Mouse (Mus musculus) hindbrain, embryonic 13.5 days (tissue): Measurements from ENCODE around the gene Adcy9. TPM values are rescaled to one million over a fixed set of nuclear protein-coding genes. Genes with fewer than 3 reads are reported as not detected.

Experiments
- ATAC-seq: fragments of 200-750 bp; cut with Nextera tagmentation; 2 replicates; pipeline ENCODE4 v1.8.0; 2017; ENCODE audit warnings: moderate TSS enrichment; ENCODE audit not compliant: low FRiP score
- H3K27ac ChIP-seq: fragments of 300-500 bp; sonication (generic); 2 replicates; pipeline ENCODE4 v1.5.1; 2015; ENCODE audit warnings: inconsistent platforms, mild to moderate bottlenecking, moderate library complexity
- H3K27me3 ChIP-seq: fragments of 300-500 bp; sonication (generic); 2 replicates; pipeline ENCODE4 v1.6.1; 2015; ENCODE audit warnings: mild to moderate bottlenecking, inconsistent platforms
- H3K36me3 ChIP-seq: fragments of 300-500 bp; sonication (generic); 2 replicates; pipeline ENCODE4 v1.6.1; 2015; ENCODE audit warnings: mild to moderate bottlenecking, inconsistent platforms
- H3K4me1 ChIP-seq: fragments of 300-500 bp; sonication (generic); replicated peaks from 2 replicates; pipeline ENCODE4 v1.6.1; 2015; ENCODE audit warnings: inconsistent platforms
- H3K4me2 ChIP-seq: fragments of 300-500 bp; sonication (generic); 2 replicates; pipeline ENCODE4 v1.6.1; 2015; ENCODE audit warnings: inconsistent platforms, mild to moderate bottlenecking, moderate library complexity
- H3K4me3 ChIP-seq: fragments of 300-500 bp; sonication (generic); 2 replicates; pipeline ENCODE4 v1.5.1; 2015; ENCODE audit warnings: mild to moderate bottlenecking, inconsistent platforms
- H3K9ac ChIP-seq: fragments of 300-500 bp; sonication (generic); 2 replicates; pipeline ENCODE4 v1.6.1; 2015; ENCODE audit warnings: mild to moderate bottlenecking, inconsistent platforms
- H3K9me3 ChIP-seq: fragments of 300-500 bp; sonication (generic); 2 replicates; pipeline ENCODE4 v1.6.1; 2016; ENCODE audit warnings: inconsistent platforms
- WGBS: fragments of 180-500 bp; shearing (Covaris S2); methylation state at CpG from one replicate; pipeline ENCODE4 v1.1.7; 2015; 5-methylcytosine and 5-hydroxymethylcytosine counted together
- polyA plus RNA-seq: library from polyadenylated mRNA; unstranded; fragments of >200 nt; fragmentation: Nextera tagmentation; extraction: Ambion mirVana; gene quantifications from 2 replicates; pipeline ENCODE4 v1.2.1, GENCODE M21; 2015

Gene Adcy9
- polyA plus RNA-seq, 1 experiment from 2014 or later = 2.8 TPM

- Histone ChIP-seq H3K4me3 (no peak overlapping the region), H3K27me3 (no peaks in the 10 kb centered on the region), H3K36me3 (no peaks in the 10 kb centered on the region), H3K9me3 (no peaks in the 10 kb centered on the region), H3K4me2 (no peak overlapping the region), H3K9ac (no peak overlapping the region), H3K27ac (no peak overlapping the region), H3K4me1 (no peaks in the 10 kb centered on the region)
- ATAC-seq = no peak
- WGBS = 84% methylated on average over 2 of the region's 2 CpGs
Measured at GRCm38 (mm10) chr16:4398782-4399181, 21.5 kb downstream of the Adcy9 start.

GRCm38 (mm10) chr16:4397636-4398035 lies 22.7 kb downstream of the Adcy9 start:
- Histone ChIP-seq H3K27ac (no peak overlapping the region), H3K27me3 (no peaks in the 10 kb centered on the region), H3K4me3 (no peak overlapping the region), H3K9ac (no peak overlapping the region), H3K4me2 (no peak overlapping the region), H3K4me1 (no peaks in the 10 kb centered on the region), H3K36me3 (no peaks in the 10 kb centered on the region), H3K9me3 (no peaks in the 10 kb centered on the region)
- 92% methylated on average over 7 of the region's 7 CpGs for WGBS
- ATAC-seq = no peak

- WGBS = 80% methylated on average over 10 of the region's 10 CpGs
- ATAC-seq = no peak
Measured at GRCm38 (mm10) chr16:4395687-4396341, 24.5 kb downstream of the Adcy9 start.

GRCm38 (mm10) chr16:4394991-4395590 lies 25.2 kb downstream of the Adcy9 start:
- Histone ChIP-seq H3K9ac (no peak overlapping the region), H3K27ac (no peak overlapping the region), H3K27me3 (no peaks in the 10 kb centered on the region), H3K36me3 (no peaks in the 10 kb centered on the region), H3K4me3 (no peak overlapping the region), H3K9me3 (no peaks in the 10 kb centered on the region), H3K4me2 (no peak overlapping the region), H3K4me1 (no peaks in the 10 kb centered on the region)
- ATAC-seq = no peak
- WGBS = 83% methylated on average over 4 of the region's 4 CpGs

More at GRCm38 (mm10) chr16:4395687-4396341, 24.5 kb downstream of the Adcy9 start:
- no peaks in the 10 kb centered on the region for H3K4me1 ChIP-seq
- no peaks in the 10 kb centered on the region for H3K9me3 ChIP-seq
- no peak overlapping the region for H3K27ac ChIP-seq
- H3K9ac ChIP-seq = no peak overlapping the region
- H3K4me3 ChIP-seq = no peak overlapping the region
- no peaks in the 10 kb centered on the region for H3K36me3 ChIP-seq
- no peaks in the 10 kb centered on the region for H3K27me3 ChIP-seq
- H3K4me2 ChIP-seq = no peak overlapping the region

- H3K9me3 ChIP-seq = no peaks in the 10 kb centered on the region
- 77% methylated on average over 4 of the region's 4 CpGs for WGBS
- H3K27ac ChIP-seq = no peak overlapping the region
- H3K4me1 ChIP-seq = 0 out of 2 replicates have a peak, but pooled peaks cover 5% of the 10 kb centered on the region
- no peak overlapping the region for H3K9ac ChIP-seq
- no peak for ATAC-seq
- no peak overlapping the region for H3K4me2 ChIP-seq
- no peaks in the 10 kb centered on the region for H3K36me3 ChIP-seq
- no peaks in the 10 kb centered on the region for H3K27me3 ChIP-seq
- no peak overlapping the region for H3K4me3 ChIP-seq
Measured at GRCm38 (mm10) chr16:4383473-4384038, 36.7 kb downstream of the Adcy9 start.

GRCm38 (mm10) chr16:4382406-4382805 lies 37.9 kb downstream of the Adcy9 start:
- WGBS = 90% methylated on average over 3 of the region's 3 CpGs

GRCm38 (mm10) chr16:4381487-4381886 lies 38.8 kb downstream of the Adcy9 start:
- whole genome bisulfite sequencing = 81% methylated on average over 4 of the region's 4 CpGs
- no peak overlapping the region for H3K27ac ChIP-seq
- ATAC-seq = no peak
- H3K9ac ChIP-seq = no peak overlapping the region
- H3K27me3 ChIP-seq = no peaks in the 10 kb centered on the region
- H3K36me3 ChIP-seq = no peaks in the 10 kb centered on the region
- H3K9me3 ChIP-seq = no peaks in the 10 kb centered on the region
- H3K4me2 ChIP-seq = no peak overlapping the region
- 0 out of 2 replicates have a peak, but pooled peaks cover 5% of the 10 kb centered on the region for H3K4me1 ChIP-seq
- no peak overlapping the region for H3K4me3 ChIP-seq

More at GRCm38 (mm10) chr16:4382406-4382805, 37.9 kb downstream of the Adcy9 start:
- H3K27ac ChIP-seq = no peak overlapping the region
- no peak overlapping the region for H3K9ac ChIP-seq
- no peak overlapping the region for H3K4me2 ChIP-seq
- H3K4me1 ChIP-seq = 0 out of 2 replicates have a peak, but pooled peaks cover 5% of the 10 kb centered on the region
- H3K9me3 ChIP-seq = no peaks in the 10 kb centered on the region
- no peaks in the 10 kb centered on the region for H3K36me3 ChIP-seq
- no peak overlapping the region for H3K4me3 ChIP-seq
- H3K27me3 ChIP-seq = no peaks in the 10 kb centered on the region
- ATAC-seq = no peak

- no peak overlapping the region for H3K9ac ChIP-seq
- H3K27me3 ChIP-seq = no peaks in the 10 kb centered on the region
- WGBS = 95% methylated on average over 1 of the region's 1 CpGs
- H3K4me3 ChIP-seq = no peak overlapping the region
- 0 out of 2 replicates have a peak, but pooled peaks cover 5% of the 10 kb centered on the region for H3K4me1 ChIP-seq
- no peak overlapping the region for H3K4me2 ChIP-seq
- no peaks in the 10 kb centered on the region for H3K36me3 ChIP-seq
- no peak for ATAC-seq
- H3K27ac ChIP-seq = no peak overlapping the region
- H3K9me3 ChIP-seq = no peaks in the 10 kb centered on the region
Measured at GRCm38 (mm10) chr16:4378788-4379187, 41.5 kb downstream of the Adcy9 start.

GRCm38 (mm10) chr16:4377556-4377955 lies 42.7 kb downstream of the Adcy9 start:
- WGBS = 68% methylated on average over 5 of the region's 5 CpGs
- no peak overlapping the region for H3K27ac ChIP-seq
- no peak overlapping the region for H3K4me2 ChIP-seq
- H3K36me3 ChIP-seq = no peaks in the 10 kb centered on the region
- no peak overlapping the region for H3K4me3 ChIP-seq
- H3K9me3 ChIP-seq = no peaks in the 10 kb centered on the region
- ATAC-seq = no peak
- no peak overlapping the region for H3K9ac ChIP-seq
- H3K27me3 ChIP-seq = no peaks in the 10 kb centered on the region
- 0 out of 2 replicates have a peak, but pooled peaks cover 5% of the 10 kb centered on the region for H3K4me1 ChIP-seq

- Histone ChIP-seq H3K9me3 (no peaks in the 10 kb centered on the region), H3K27me3 (no peaks in the 10 kb centered on the region), H3K4me1 (no peaks in the 10 kb centered on the region), H3K27ac (no peak overlapping the region), H3K36me3 (no peaks in the 10 kb centered on the region), H3K4me3 (no peak overlapping the region), H3K4me2 (no peak overlapping the region), H3K9ac (no peak overlapping the region)
- no peak for ATAC-seq
- WGBS = 84% methylated on average over 7 of the region's 7 CpGs
Measured at GRCm38 (mm10) chr16:4374780-4375380, 45.4 kb downstream of the Adcy9 start.

- Histone ChIP-seq H3K4me3 (no peak overlapping the region), H3K27me3 (no peaks in the 10 kb centered on the region), H3K9ac (no peak overlapping the region), H3K36me3 (no peaks in the 10 kb centered on the region), H3K9me3 (no peaks in the 10 kb centered on the region), H3K4me2 (no peak overlapping the region), H3K27ac (no peak overlapping the region), H3K4me1 (no peaks in the 10 kb centered on the region)
- 85% methylated on average over 5 of the region's 5 CpGs for WGBS
- ATAC-seq = no peak
Measured at GRCm38 (mm10) chr16:4374270-4374669, 46.0 kb downstream of the Adcy9 start.

- Histone ChIP-seq H3K4me1 (peaks cover 5% of the 10 kb centered on the region), H3K27me3 (no peaks in the 10 kb centered on the region), H3K9ac (no peak overlapping the region), H3K4me2 (no peak overlapping the region), H3K27ac (no peak overlapping the region), H3K36me3 (no peaks in the 10 kb centered on the region), H3K9me3 (no peaks in the 10 kb centered on the region), H3K4me3 (no peak overlapping the region)
- 93% methylated on average over 2 of the region's 2 CpGs for WGBS
- ATAC-seq = no peak
Measured at GRCm38 (mm10) chr16:4371039-4371438, 49.3 kb downstream of the Adcy9 start.
